Mouse (Mus musculus) heart, embryonic 14.5 days (tissue): ENCODE measurements around the gene Gstm3. TPM values are rescaled to one million over a fixed set of nuclear protein-coding genes. Genes with fewer than 3 reads are reported as not detected.

Experiments used
- ATAC-seq: fragments of 200-750 bp; cut with Nextera tagmentation; 2 replicates; pipeline ENCODE4 v1.8.0; 2017; ENCODE audit warnings: low read depth, moderate TSS enrichment; ENCODE audit not compliant: insufficient number of reproducible peaks, insufficient read depth, low FRiP score
- H3K27ac ChIP-seq, 2 experiments: fragments of 200-500 bp in 1 of 2; fragments of 300-500 bp in 1 of 2; sonication (generic) in 1 of 2; replicated peaks in 1 of 2; 2 replicates each; pipeline ENCODE4 v1.5.1; 2012 to 2014; ENCODE audit warnings: low read depth in 2 of 2, low read length in 2 of 2, control low read depth in 1 of 2, mild to moderate bottlenecking in 1 of 2, mixed read lengths in 1 of 2; ENCODE audit not compliant: control insufficient read depth in 1 of 2, insufficient read depth in 1 of 2
- H3K27me3 ChIP-seq: fragments of 300-500 bp; sonication (generic); 2 replicates; pipeline ENCODE4 v1.6.1; 2014; ENCODE audit warnings: mild to moderate bottlenecking, low read length, control low read depth; ENCODE audit not compliant: control insufficient read depth, insufficient read depth
- H3K36me3 ChIP-seq: fragments of 300-500 bp; sonication (generic); 2 replicates; pipeline ENCODE4 v1.6.1; 2014; ENCODE audit warnings: mild to moderate bottlenecking, control low read depth, low read length, mixed read lengths; ENCODE audit not compliant: control insufficient read depth, insufficient read depth
- H3K4me1 ChIP-seq, 2 experiments: fragments of 200-500 bp in 1 of 2; fragments of 300-500 bp in 1 of 2; sonication (generic) in 1 of 2; 2 replicates each; pipeline ENCODE4 v1.6.1; 2012 to 2014; ENCODE audit warnings: low read length in 2 of 2, control low read depth in 1 of 2, mixed read lengths in 1 of 2; ENCODE audit not compliant: control insufficient read depth in 2 of 2, insufficient read depth in 2 of 2
- H3K4me2 ChIP-seq: fragments of 300-500 bp; sonication (generic); 2 replicates; pipeline ENCODE4 v1.6.1; 2014; ENCODE audit warnings: mild to moderate bottlenecking, low read length
- H3K4me3 ChIP-seq, 2 experiments: fragments of 200-500 bp in 1 of 2; fragments of 300-500 bp in 1 of 2; sonication (generic) in 1 of 2; 2 replicates each; pipeline ENCODE4 v1.5.1; 2012 to 2014; ENCODE audit warnings: low read length in 2 of 2, mild to moderate bottlenecking in 2 of 2, control low read depth in 1 of 2, low read depth in 1 of 2, moderate library complexity in 1 of 2; ENCODE audit not compliant: control insufficient read depth in 1 of 2, insufficient read depth in 1 of 2
- H3K9ac ChIP-seq: fragments of 300-500 bp; sonication (generic); 2 replicates; pipeline ENCODE4 v1.6.1; 2014; ENCODE audit warnings: mild to moderate bottlenecking, low read length
- H3K9me3 ChIP-seq: fragments of 300-500 bp; sonication (generic); 2 replicates; pipeline ENCODE4 v1.6.1; 2016; ENCODE audit warnings: low read length, control low read depth; ENCODE audit not compliant: control insufficient read depth
- WGBS: fragments of 180-500 bp; shearing (Covaris S2); extraction: QIAGEN DNeasy Blood & Tissue Kit; methylation state at CpG from one replicate; pipeline ENCODE4 v1.1.7; 2014; 5-methylcytosine and 5-hydroxymethylcytosine counted together
- polyA plus RNA-seq: library from polyadenylated mRNA; unstranded; fragments of >200 nt; fragmentation: Nextera tagmentation; extraction: Ambion mirVana; gene quantifications from 2 replicates; pipeline ENCODE4 v1.2.1, GENCODE M21; 2014

The Gstm3 gene
- polyA plus RNA-seq, 1 experiment from 2014 or later, result not detected

DNA sequence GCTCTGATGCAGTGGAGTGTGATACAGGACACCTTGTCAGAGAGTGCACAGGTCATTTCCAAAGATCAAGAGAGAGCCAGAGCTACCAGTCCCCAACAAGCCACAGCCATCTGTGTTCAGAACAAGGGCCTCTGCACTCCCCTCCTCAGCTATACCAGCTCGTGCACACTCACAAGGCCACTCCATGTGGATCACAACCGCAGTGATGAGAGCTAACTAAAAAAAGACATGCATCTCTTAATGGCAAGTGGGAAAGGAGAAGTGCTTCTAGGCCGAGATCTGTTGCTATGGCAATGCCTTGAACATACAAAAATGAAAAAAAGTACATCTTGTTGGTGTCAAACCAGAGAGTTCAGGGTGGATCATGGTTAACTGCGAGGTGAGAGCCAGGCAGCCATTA, 29.3 kb downstream of the Gstm3 start:
- H3K9me3 ChIP-seq, result no peaks in the 10 kb centered on the region
- no peaks in the 10 kb centered on the region for H3K36me3 ChIP-seq
- H3K4me2 ChIP-seq, result no peak overlapping the region
- no peak overlapping the region for H3K9ac ChIP-seq
- ATAC-seq, result no peak
- H3K4me1 ChIP-seq, result peaks cover 13 to 28% of the 10 kb centered on the region in 2 experiments; a peak in 3 of 4 replicates
- no peak overlapping the region for H3K4me3 ChIP-seq
- WGBS, result 65% methylated on average over 4 of the region's 4 CpGs
- H3K27me3 ChIP-seq, result no peaks in the 10 kb centered on the region
- no peak overlapping the region for H3K27ac ChIP-seq

DNA sequence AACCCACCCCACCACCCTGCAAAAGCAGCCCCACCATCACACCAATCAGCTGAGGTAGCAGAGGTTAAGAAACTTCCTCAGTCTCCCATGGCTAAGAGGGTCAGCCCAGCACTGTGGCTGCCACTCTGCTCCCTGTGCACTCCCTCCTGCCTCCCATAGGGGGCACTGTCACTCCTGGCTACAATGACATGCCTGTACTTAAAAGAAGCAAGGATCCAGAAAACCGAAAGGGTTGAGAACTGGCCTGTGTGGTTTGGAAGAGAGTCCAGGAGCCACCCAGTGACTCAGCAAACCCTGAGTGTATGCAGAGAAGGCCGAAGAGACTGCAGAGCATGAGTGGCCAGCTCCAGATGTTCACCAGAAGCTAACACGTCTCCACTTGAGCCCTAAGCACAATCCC, 29.7 kb downstream of the Gstm3 start:
- H3K27ac ChIP-seq, result no peak overlapping the region
- H3K27me3 ChIP-seq, result no peaks in the 10 kb centered on the region
- no peak overlapping the region for H3K9ac ChIP-seq
- H3K4me2 ChIP-seq, result no peak overlapping the region
- ATAC-seq, result 0 out of 2 replicates have a peak, but pooled peaks have one; percentile 10
- H3K4me3 ChIP-seq, result no peak overlapping the region
- no peaks in the 10 kb centered on the region for H3K36me3 ChIP-seq
- no peaks in the 10 kb centered on the region for H3K9me3 ChIP-seq
- peaks cover 13 to 28% of the 10 kb centered on the region in 2 experiments; a peak in 3 of 4 replicates for H3K4me1 ChIP-seq
- WGBS, result 41% methylated on average over 3 of the region's 3 CpGs

DNA sequence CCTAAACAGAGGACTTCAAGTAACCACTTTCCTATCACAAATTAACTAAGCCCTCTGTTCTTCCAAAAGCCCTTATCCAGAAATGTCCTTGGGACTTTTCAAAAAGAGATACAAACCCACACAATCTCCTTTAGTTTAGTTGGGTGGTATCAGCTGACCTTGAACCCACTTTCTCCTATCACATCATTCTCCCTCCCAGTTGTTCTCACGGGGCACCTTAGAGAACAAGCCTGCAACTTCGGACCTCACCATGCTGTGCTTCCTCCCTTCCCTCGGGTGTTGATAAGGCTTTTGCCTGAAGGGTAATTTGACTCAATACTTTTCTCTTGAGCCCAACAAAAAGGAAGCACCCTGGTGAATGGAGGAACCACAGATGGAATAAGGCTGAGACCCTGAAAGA, 33.2 kb downstream of the Gstm3 start:
- Histone ChIP-seq H3K27me3 (no peaks in the 10 kb centered on the region), H3K4me2 (no peak overlapping the region), H3K4me1 (peaks cover 18 to 25% of the 10 kb centered on the region in 2 experiments), H3K4me3 (no peak overlapping the region), H3K27ac (no peak overlapping the region), H3K9ac (no peak overlapping the region), H3K9me3 (no peaks in the 10 kb centered on the region), H3K36me3 (no peaks in the 10 kb centered on the region)
- ATAC-seq, result no peak
- WGBS, result 25% methylated on average over 3 of the region's 3 CpGs

DNA sequence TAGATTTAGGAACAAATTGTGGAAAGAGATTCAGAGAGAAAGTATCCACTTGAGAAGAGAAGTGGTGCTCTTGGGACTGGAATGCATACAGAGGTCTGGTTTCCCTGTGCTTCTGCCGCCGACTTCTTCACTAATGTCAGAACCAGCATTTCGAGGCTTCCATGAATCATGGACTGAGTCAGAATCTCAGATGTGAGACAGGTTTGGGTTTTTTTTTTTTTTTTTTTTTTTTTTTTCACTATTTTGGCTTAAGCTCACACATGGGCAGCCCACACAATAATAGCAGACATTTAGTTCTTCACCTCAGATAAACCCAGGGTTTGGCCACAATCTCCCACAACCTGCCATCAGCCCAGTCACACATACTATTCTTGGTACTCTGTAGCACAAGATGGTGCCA, 33.8 kb downstream of the Gstm3 start:
- H3K9me3 ChIP-seq, result no peaks in the 10 kb centered on the region
- no peak overlapping the region for H3K4me3 ChIP-seq
- H3K4me1 ChIP-seq, result peaks cover 13 to 19% of the 10 kb centered on the region in 2 experiments
- ATAC-seq, result no peak
- WGBS, result 39% methylated on average over 3 of the region's 3 CpGs
- H3K36me3 ChIP-seq, result no peaks in the 10 kb centered on the region
- H3K9ac ChIP-seq, result no peak overlapping the region
- no peak overlapping the region for H3K4me2 ChIP-seq
- no peaks in the 10 kb centered on the region for H3K27me3 ChIP-seq
- H3K27ac ChIP-seq, result no peak overlapping the region

- H3K27me3 ChIP-seq, result no peaks in the 10 kb centered on the region
- H3K36me3 ChIP-seq, result no peaks in the 10 kb centered on the region
- H3K27ac ChIP-seq, result 0 out of 4 replicates have a peak overlapping the region, but pooled peaks have one; percentile 46 to 57
- H3K4me1 ChIP-seq, result peaks cover 10% of the 10 kb centered on the region in 2 experiments
- no peak overlapping the region for H3K9ac ChIP-seq
- H3K4me3 ChIP-seq, result no peak overlapping the region
- ATAC-seq, result no peak
- no peak overlapping the region for H3K4me2 ChIP-seq
- 62% methylated on average over 6 of the region's 6 CpGs for WGBS
- no peaks in the 10 kb centered on the region for H3K9me3 ChIP-seq
Measured at GRCm38 (mm10) chr3:107932128-107932527, 37.0 kb downstream of the Gstm3 start.

DNA sequence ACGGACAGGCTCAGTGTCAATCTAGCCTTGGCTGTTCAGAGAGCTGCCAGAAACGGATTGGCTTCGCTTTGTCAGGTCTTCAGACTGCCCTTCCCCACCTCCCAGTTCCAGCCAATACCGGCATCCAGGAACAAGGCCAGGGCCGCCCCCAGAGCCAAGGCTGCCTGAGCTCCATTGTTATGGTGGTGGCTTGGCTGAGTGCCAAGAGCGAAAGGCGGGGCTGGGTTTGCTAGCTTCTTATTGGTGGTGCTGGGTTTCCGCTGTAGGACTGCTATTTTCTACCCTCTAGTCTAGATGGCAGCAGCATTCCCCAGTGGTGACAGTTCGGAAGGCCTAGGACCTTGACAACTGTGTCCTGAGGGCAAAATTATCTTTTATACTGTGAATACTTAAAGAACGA, 37.4 kb downstream of the Gstm3 start, which contains the start of gene Gstm7:
TSS of gene Gstm7 (minus strand) at position 148 of the 400 bp plus-strand sequence.
- Histone ChIP-seq H3K9ac (peak within 1 kb of the TSS; percentile 65), H3K9me3 (no peaks in the 10 kb centered on the region), H3K4me1 (peaks cover 10% of the 10 kb centered on the region in 2 experiments), H3K36me3 (no peaks in the 10 kb centered on the region), H3K4me2 (peak within 1 kb of the TSS; percentile 63), H3K27ac (peak within 1 kb of the TSS; percentile 55 to 79), H3K27me3 (no peaks in the 10 kb centered on the region), H3K4me3 (peak within 1 kb of the TSS; percentile 37 to 38)
- peak; percentile 94 for ATAC-seq
- under 1% methylated on average over 10 of the region's 10 CpGs for WGBS

- H3K9ac ChIP-seq, result peak overlapping the region; percentile 65
- no peak for ATAC-seq
- peak overlapping the region; percentile 37 to 38 for H3K4me3 ChIP-seq
- H3K27ac ChIP-seq, result peak overlapping the region; percentile 55 to 79
- no peaks in the 10 kb centered on the region for H3K27me3 ChIP-seq
- H3K36me3 ChIP-seq, result no peaks in the 10 kb centered on the region
- H3K4me2 ChIP-seq, result peak overlapping the region; percentile 63
- peaks cover 9 to 10% of the 10 kb centered on the region in 2 experiments for H3K4me1 ChIP-seq
- no peaks in the 10 kb centered on the region for H3K9me3 ChIP-seq
- 56% methylated on average over 2 of the region's 2 CpGs for WGBS
Measured at GRCm38 (mm10) chr3:107931134-107931533, 37.9 kb downstream of the Gstm3 start.

- H3K9me3 ChIP-seq, result no peaks in the 10 kb centered on the region
- no peak overlapping the region for H3K9ac ChIP-seq
- H3K4me3 ChIP-seq, result no peak overlapping the region
- ATAC-seq, result no peak
- H3K27me3 ChIP-seq, result no peaks in the 10 kb centered on the region
- H3K4me2 ChIP-seq, result no peak overlapping the region
- no peaks in the 10 kb centered on the region for H3K36me3 ChIP-seq
- WGBS, result 74% methylated on average over 4 of the region's 4 CpGs
- H3K4me1 ChIP-seq, result peaks cover 6 to 10% of the 10 kb centered on the region in 2 experiments
- no peak overlapping the region for H3K27ac ChIP-seq
Measured at GRCm38 (mm10) chr3:107929731-107930130, 39.4 kb downstream of the Gstm3 start.
